Mouse (Mus musculus): ENCODE measurements around the gene Dcbld2.

Gene Dcbld2

DNA sequence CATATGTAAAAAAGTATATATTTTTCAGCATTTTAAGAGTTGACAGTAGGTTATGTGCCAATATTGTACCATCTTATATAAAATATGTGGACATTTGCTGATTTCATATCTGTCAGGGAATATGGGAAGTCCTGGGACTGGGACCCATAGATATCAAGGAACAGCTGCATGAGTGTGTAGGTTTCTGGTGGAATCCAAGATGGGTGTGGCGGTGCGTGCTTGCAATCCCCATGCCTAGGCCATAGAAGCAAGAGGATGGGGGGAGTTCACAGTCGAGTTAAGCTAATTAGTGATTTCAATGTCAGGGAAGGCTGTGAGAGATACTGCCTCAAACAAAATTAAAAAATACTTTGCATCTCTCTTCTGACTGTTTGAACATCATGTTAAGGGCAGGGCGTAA lies 40.8 kb downstream of the Dcbld2 start:
- in situ Hi-C loops (cut with MboI; ENCODE audit: unreplicated experiment in 2 of 2) = no loop called here

GRCm38 (mm10) chr16:58450648-58451047 lies 42.4 kb downstream of the Dcbld2 start:
- in situ Hi-C loops (cut with MboI; ENCODE audit: unreplicated experiment in 2 of 2) = loop anchor here (5.0 to 25.0 kb wide), 6 partner anchors 156 to 1162 kb away; partner anchors contain the start of gene Crybg3 (in 2 of the 2)

- in situ Hi-C loops (cut with MboI; ENCODE audit: unreplicated experiment in 2 of 2) = loop anchor here (5.0 to 25.0 kb wide), 6 partner anchors 157 to 1161 kb away; partner anchors contain the start of gene Crybg3 (in 2 of the 2)
These were observed 43.4 kb downstream of the Dcbld2 start for GRCm38 (mm10) chr16:58451647-58452046.

GRCm38 (mm10) chr16:58453138-58453537 lies 44.9 kb downstream of the Dcbld2 start:
- in situ Hi-C loops (cut with MboI; ENCODE audit: unreplicated experiment in 2 of 2) = loop anchor here (5.0 to 25.0 kb wide), 6 partner anchors 158 to 1159 kb away; partner anchors contain the start of gene Crybg3 (in 2 of the 2)

- in situ Hi-C loops (cut with MboI; ENCODE audit: unreplicated experiment in 2 of 2) = loop anchor here (5.0 to 25.0 kb wide), 6 partner anchors 159 to 1158 kb away; partner anchors contain the start of gene Crybg3 (in 2 of the 2)
These were observed 45.6 kb downstream of the Dcbld2 start for GRCm38 (mm10) chr16:58453820-58454219.

- in situ Hi-C loops (cut with MboI; ENCODE audit: unreplicated experiment in 2 of 2) = loop anchor here (5.0 to 25.0 kb wide), 7 partner anchors 160 to 1158 kb away; partner anchors contain the start of gene Crybg3 (in 2 of the 2)
These were observed 46.4 kb downstream of the Dcbld2 start for GRCm38 (mm10) chr16:58454617-58455016.

DNA sequence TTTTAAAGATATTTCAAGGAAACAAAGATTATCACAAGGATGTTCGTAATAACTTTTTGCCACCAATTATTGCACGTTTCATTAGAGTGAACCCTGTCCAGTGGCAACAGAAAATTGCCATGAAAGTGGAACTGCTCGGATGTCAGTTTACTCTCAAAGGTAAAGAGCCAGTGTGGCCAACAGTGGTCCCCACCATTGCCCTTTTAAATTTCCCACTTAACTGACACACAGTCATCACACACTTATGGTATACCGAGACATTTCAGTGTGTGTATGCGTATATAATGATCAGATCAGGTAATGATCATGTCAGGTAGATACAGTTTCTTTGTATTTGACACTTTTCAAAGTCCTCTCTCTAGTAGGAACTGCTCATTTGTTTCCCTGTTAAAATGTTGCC lies 46.9 kb downstream of the Dcbld2 start:
- in situ Hi-C loops (cut with MboI; ENCODE audit: unreplicated experiment in 2 of 2) = loop anchor here (5.0 to 25.0 kb wide), 4 partner anchors 160 to 1157 kb away; partner anchors contain the start of gene Crybg3 (in 2 of the 2)

DNA sequence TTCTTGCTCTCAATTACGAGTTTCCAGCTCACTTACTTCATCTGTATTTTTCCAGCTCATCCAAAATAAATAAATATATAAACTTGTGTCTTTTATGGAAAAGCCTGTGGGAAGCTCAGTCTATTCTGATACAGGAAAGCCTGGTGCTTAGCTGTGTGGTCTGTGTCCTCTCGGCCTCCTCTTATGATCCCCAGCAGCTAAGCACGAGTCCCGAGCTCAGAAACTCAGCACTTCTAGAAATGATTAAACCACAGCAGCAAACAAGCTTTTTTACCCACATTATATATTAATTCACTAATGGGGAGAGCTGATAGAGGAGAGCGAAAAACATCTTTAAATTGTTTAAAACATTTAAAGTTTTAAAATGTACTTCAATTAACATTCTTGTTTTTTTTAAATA lies 48.2 kb downstream of the Dcbld2 start:
- in situ Hi-C loops (cut with MboI; ENCODE audit: unreplicated experiment in 2 of 2) = loop anchor here (5.0 to 25.0 kb wide), 4 partner anchors 162 to 1156 kb away; partner anchors contain the start of gene Crybg3 (in 2 of the 2)

- in situ Hi-C loops (cut with MboI; ENCODE audit: unreplicated experiment in 2 of 2) = loop anchor here (5.0 to 25.0 kb wide), 4 partner anchors 162 to 1155 kb away; partner anchors contain the start of gene Crybg3 (in 2 of the 2)
These were observed 48.7 kb downstream of the Dcbld2 start for GRCm38 (mm10) chr16:58456991-58457390.

- in situ Hi-C loops (cut with MboI; ENCODE audit: unreplicated experiment in 2 of 2) = loop anchor here (5.0 to 25.0 kb wide), 6 partner anchors 52 to 1152 kb away; partner anchors contain the start of gene Crybg3 (in 2 of the 2)
These were observed 51.7 kb downstream of the Dcbld2 start for GRCm38 (mm10) chr16:58459966-58460365.

GRCm38 (mm10) chr16:58460386-58460785 lies 52.1 kb downstream of the Dcbld2 start:
- in situ Hi-C loops (cut with MboI; ENCODE audit: unreplicated experiment in 2 of 2) = loop anchor here (5.0 to 25.0 kb wide), 3 partner anchors 52 to 1152 kb away; partner anchors contain the start of gene Crybg3 (in 2 of the 2)

- in situ Hi-C loops (cut with MboI; ENCODE audit: unreplicated experiment in 2 of 2) = loop anchor here (5.0 to 25.0 kb wide), 3 partner anchors 50 to 1150 kb away; partner anchors contain the start of gene Crybg3 (in 2 of the 2)
These were observed 53.7 kb downstream of the Dcbld2 start for GRCm38 (mm10) chr16:58461856-58462518.

DNA sequence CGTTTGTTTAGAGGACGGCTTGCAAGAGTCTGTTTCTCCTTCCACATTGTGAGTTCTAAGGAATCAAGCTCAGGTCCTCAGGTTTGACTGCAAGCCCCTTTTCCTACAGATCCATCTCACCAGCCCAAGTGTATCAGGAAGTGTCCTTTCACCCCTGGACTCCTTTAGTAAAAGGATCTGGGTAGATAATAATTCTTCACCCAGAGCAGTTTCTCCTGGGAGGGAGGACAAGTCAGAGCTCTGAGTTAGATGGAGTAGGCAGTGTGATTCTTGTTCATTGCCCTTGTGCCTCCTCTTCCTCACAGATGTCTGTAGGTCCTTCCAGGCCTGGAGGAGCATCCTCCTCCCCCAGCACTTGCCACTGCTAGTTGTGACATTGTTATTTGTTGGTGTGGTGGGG lies 54.3 kb downstream of the Dcbld2 start:
- in situ Hi-C loops (cut with MboI; ENCODE audit: unreplicated experiment in 2 of 2) = loop anchor here (5.0 to 25.0 kb wide), 3 partner anchors 50 to 1150 kb away; partner anchors contain the start of gene Crybg3 (in 2 of the 2)

GRCm38 (mm10) chr16:58464051-58464450 lies 55.8 kb downstream of the Dcbld2 start:
- in situ Hi-C loops (cut with MboI; ENCODE audit: unreplicated experiment in 2 of 2) = loop anchor here (5.0 to 25.0 kb wide), 3 partner anchors 48 to 1148 kb away; partner anchors contain the start of gene Crybg3 (in 2 of the 2)

DNA sequence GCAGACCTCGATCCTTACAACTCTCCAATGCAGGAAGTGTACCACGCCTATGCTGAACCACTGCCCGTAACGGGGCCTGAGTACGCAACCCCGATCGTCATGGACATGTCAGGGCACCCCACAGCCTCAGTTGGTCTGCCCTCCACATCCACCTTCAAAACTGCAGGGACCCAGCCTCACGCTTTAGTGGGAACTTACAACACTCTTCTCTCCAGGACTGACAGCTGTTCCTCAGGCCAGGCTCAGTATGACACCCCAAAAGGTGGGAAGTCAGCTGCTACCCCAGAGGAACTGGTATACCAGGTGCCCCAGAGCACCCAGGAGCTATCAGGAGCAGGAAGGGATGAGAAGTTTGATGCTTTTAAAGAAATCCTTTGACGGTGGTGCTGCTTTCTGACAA lies 57.2 kb downstream of the Dcbld2 start:
- in situ Hi-C loops (cut with MboI; ENCODE audit: unreplicated experiment in 2 of 2) = loop anchor here (25.0 kb wide), 1 partner anchor 1147 kb away; the partner anchor contains the start of gene Crybg3 (in 2 of the 2)

GRCm38 (mm10) chr16:58470061-58470460 lies 61.8 kb downstream of the Dcbld2 start:
- in situ Hi-C loops (cut with MboI; ENCODE audit: unreplicated experiment in 2 of 2) = loop anchor here (5.0 to 25.0 kb wide), 3 partner anchors 42 to 1142 kb away; partner anchors contain the start of gene Crybg3 (in 2 of the 2)

- in situ Hi-C loops (cut with MboI; ENCODE audit: unreplicated experiment in 2 of 2) = loop anchor here (5.0 to 25.0 kb wide), 3 partner anchors 41 to 1141 kb away; partner anchors contain the start of gene Crybg3 (in 2 of the 2)
These were observed 62.6 kb downstream of the Dcbld2 start for GRCm38 (mm10) chr16:58470841-58471240.

DNA sequence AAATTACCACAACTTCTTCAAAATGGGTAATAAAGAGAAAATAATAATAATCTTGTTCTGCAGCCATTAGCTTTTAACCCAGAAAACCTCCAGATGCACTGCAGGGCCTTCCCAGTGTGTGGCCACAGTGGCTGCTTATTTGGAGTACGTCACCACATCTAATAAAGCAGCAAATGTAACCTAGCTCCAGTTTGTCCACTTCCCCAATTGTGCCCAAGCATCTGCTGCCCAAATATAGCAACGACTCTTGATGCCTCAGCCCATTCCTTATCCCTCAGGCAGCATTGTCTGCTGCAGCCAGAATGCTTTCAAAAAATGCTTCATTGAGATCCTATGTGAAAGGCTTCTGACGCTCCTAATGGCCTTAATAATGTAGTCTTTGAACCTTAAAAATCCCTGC lies 66.6 kb downstream of the Dcbld2 start:
- in situ Hi-C loops (cut with MboI; ENCODE audit: unreplicated experiment in 2 of 2) = loop anchor here (5.0 to 25.0 kb wide), 5 partner anchors 37 to 1238 kb away; partner anchors contain the start of genes Crybg3 (in 2 of the 2), Riox2 (in 1 of the 2) and Tbc1d23 (in 1 of the 2)

GRCm38 (mm10) chr16:58475544-58476154 lies 67.4 kb downstream of the Dcbld2 start:
- in situ Hi-C loops (cut with MboI; ENCODE audit: unreplicated experiment in 2 of 2) = loop anchor here (10.0 to 25.0 kb wide), 3 partner anchors 987 to 1238 kb away; partner anchors contain the start of genes Riox2 (in 1 of the 2) and Tbc1d23 (in 1 of the 2)

- in situ Hi-C loops (cut with MboI; ENCODE audit: unreplicated experiment in 2 of 2) = loop anchor here (10.0 to 25.0 kb wide), 3 partner anchors 986 to 1239 kb away; partner anchors contain the start of genes Riox2 (in 1 of the 2) and Tbc1d23 (in 1 of the 2)
These were observed 68.1 kb downstream of the Dcbld2 start for GRCm38 (mm10) chr16:58476363-58476762.

All from v-Abl transformed pro-B cells (cell line).